Mouse (Mus musculus) layer of hippocampus, adult 9-10 months (tissue): ENCODE measurements around the gene Bloc1s1.
A peak's percentile ranks its signal among the peaks of the same experiment; 100 is the strongest.

ENCODE experiments used
- DNase-seq: peaks from one replicate; pipeline ENCODE4 v3.0.0; 2022; ENCODE audit warnings: low spot score

The Bloc1s1 gene

GRCm38 (mm10) chr10:128931441-128931840, 7.6 kb upstream of the Bloc1s1 start:
- no peak for DNase-seq

- no peak for DNase-seq
Measured at GRCm38 (mm10) chr10:128929638-128930378, 6.0 kb upstream of the Bloc1s1 start.

GRCm38 (mm10) chr10:128928356-128928755, 4.5 kb upstream of the Bloc1s1 start:
- DNase-seq, result no peak

GRCm38 (mm10) chr10:128923013-128923691, 683 bp downstream of the Bloc1s1 start:
- peak; percentile 82 for DNase-seq

GRCm38 (mm10) chr10:128922822-128923012, 1.1 kb downstream of the Bloc1s1 start, which contains the start of gene Rdh5:
Gene Rdh5, minus strand, starts transcription at chr10:128922888.
- no peak for DNase-seq

GRCm38 (mm10) chr10:128921883-128922821, 1.7 kb downstream of the Bloc1s1 start:
- DNase-seq, result no peak

- no peak for DNase-seq
Measured at GRCm38 (mm10) chr10:128921251-128921650, 2.6 kb downstream of the Bloc1s1 start.

GRCm38 (mm10) chr10:128920736-128921161, 3.1 kb downstream of the Bloc1s1 start:
- no peak for DNase-seq

GRCm38 (mm10) chr10:128919966-128920365, 3.9 kb downstream of the Bloc1s1 start:
- DNase-seq, result no peak

- no peak for DNase-seq
Measured at GRCm38 (mm10) chr10:128919203-128919631, 4.6 kb downstream of the Bloc1s1 start.

- DNase-seq, result no peak
Measured at GRCm38 (mm10) chr10:128918246-128918645, 5.6 kb downstream of the Bloc1s1 start.

GRCm38 (mm10) chr10:128917400-128917799, 6.4 kb downstream of the Bloc1s1 start:
- no peak for DNase-seq

- no peak for DNase-seq
Measured at GRCm38 (mm10) chr10:128916665-128917064, 7.2 kb downstream of the Bloc1s1 start.

- DNase-seq, result no peak
Measured at GRCm38 (mm10) chr10:128915550-128915949, 8.3 kb downstream of the Bloc1s1 start.

GRCm38 (mm10) chr10:128913696-128914095, 10.1 kb downstream of the Bloc1s1 start:
- no peak for DNase-seq

GRCm38 (mm10) chr10:128913219-128913618, 10.6 kb downstream of the Bloc1s1 start:
- DNase-seq, result peak; percentile 89

- no peak for DNase-seq
Measured at GRCm38 (mm10) chr10:128912791-128913190, 11.0 kb downstream of the Bloc1s1 start.

GRCm38 (mm10) chr10:128912268-128912667, 11.6 kb downstream of the Bloc1s1 start:
- DNase-seq, result no peak

GRCm38 (mm10) chr10:128911430-128911829, 12.4 kb downstream of the Bloc1s1 start:
- no peak for DNase-seq

GRCm38 (mm10) chr10:128910066-128910841, 13.6 kb downstream of the Bloc1s1 start:
- DNase-seq, result no peak

- no peak for DNase-seq
Measured at GRCm38 (mm10) chr10:128909567-128910028, 14.2 kb downstream of the Bloc1s1 start.
